Mouse (Mus musculus): Measurements from ENCODE around the gene Zfp131. TPM values are rescaled to one million over a fixed set of nuclear protein-coding genes. Genes with fewer than 3 reads are reported as not detected.

The Zfp131 gene
- polyA plus RNA-seq, 1 experiment = 1.3 TPM

- peak within 1 kb of the TSS; percentile 32 for H3K4me3 ChIP-seq (replicated peaks)
- H3K27me3 ChIP-seq (ENCODE audit: control insufficient read depth) = peaks cover 29% of the 10 kb centered on the region
- no peaks in the 10 kb centered on the region for H3K9me3 ChIP-seq (ENCODE audit: control insufficient read depth, low read length)
- H3K4me1 ChIP-seq (ENCODE audit: control insufficient read depth) = peaks cover 3% of the 10 kb centered on the region
- TF ChIP-seq TAL1 (IDR thresholded peaks at IDR 0.05; ENCODE audit: low read length) (no peak), GATA1 (IDR thresholded peaks at IDR 0.05; ENCODE audit: low read length) (no peak)
- peaks cover 1% of the 10 kb centered on the region for H3K36me3 ChIP-seq (ENCODE audit: control insufficient read depth)
These were observed 34.8 kb downstream of the Zfp131 start, which contains the start of gene Nim1k for GRCm38 (mm10) chr13:119755681-119756471. Gene Nim1k, minus strand, starts transcription at chr13:119755882.

GRCm38 (mm10) chr13:119755141-119755547 is 35.5 kb downstream of the Zfp131 start:
- Histone ChIP-seq H3K4me3 (replicated peaks) (peak overlapping the region; percentile 32), H3K36me3 (ENCODE audit: control insufficient read depth) (no peaks in the 10 kb centered on the region), H3K4me1 (ENCODE audit: control insufficient read depth) (peaks cover 3% of the 10 kb centered on the region), H3K9me3 (ENCODE audit: control insufficient read depth, low read length) (no peaks in the 10 kb centered on the region), H3K27me3 (ENCODE audit: control insufficient read depth) (peaks cover 29% of the 10 kb centered on the region)
- TF ChIP-seq GATA1 (IDR thresholded peaks at IDR 0.05; ENCODE audit: low read length) (no peak), TAL1 (IDR thresholded peaks at IDR 0.05; ENCODE audit: low read length) (no peak)

GRCm38 (mm10) chr13:119754635-119755020 is 36.1 kb downstream of the Zfp131 start:
- H3K27me3 ChIP-seq (ENCODE audit: control insufficient read depth) = peaks cover 29% of the 10 kb centered on the region
- no peaks in the 10 kb centered on the region for H3K9me3 ChIP-seq (ENCODE audit: control insufficient read depth, low read length)
- no peak overlapping the region for H3K4me3 ChIP-seq (replicated peaks)
- H3K4me1 ChIP-seq (ENCODE audit: control insufficient read depth) = peaks cover 3% of the 10 kb centered on the region
- H3K36me3 ChIP-seq (ENCODE audit: control insufficient read depth) = no peaks in the 10 kb centered on the region
- TF ChIP-seq GATA1 (IDR thresholded peaks at IDR 0.05; ENCODE audit: low read length) (no peak), TAL1 (IDR thresholded peaks at IDR 0.05; ENCODE audit: low read length) (no peak)

- H3K27me3 ChIP-seq (ENCODE audit: control insufficient read depth) = peaks cover 29% of the 10 kb centered on the region
- H3K4me3 ChIP-seq (replicated peaks) = no peak overlapping the region
- TF ChIP-seq TAL1 (IDR thresholded peaks at IDR 0.05; ENCODE audit: low read length) (no peak), GATA1 (IDR thresholded peaks at IDR 0.05; ENCODE audit: low read length) (no peak)
- no peaks in the 10 kb centered on the region for H3K36me3 ChIP-seq (ENCODE audit: control insufficient read depth)
- H3K4me1 ChIP-seq (ENCODE audit: control insufficient read depth) = peaks cover 3% of the 10 kb centered on the region
- H3K9me3 ChIP-seq (ENCODE audit: control insufficient read depth, low read length) = no peaks in the 10 kb centered on the region
These were observed 36.6 kb downstream of the Zfp131 start for GRCm38 (mm10) chr13:119753859-119754634.

GRCm38 (mm10) chr13:119746930-119747329 is 43.8 kb downstream of the Zfp131 start:
- no peak overlapping the region for H3K4me3 ChIP-seq (replicated peaks)
- no peaks in the 10 kb centered on the region; the same call in none of the 2 replicates for H3K27me3 ChIP-seq (ENCODE audit: control insufficient read depth)
- H3K36me3 ChIP-seq (ENCODE audit: control insufficient read depth) = no peaks in the 10 kb centered on the region
- TF ChIP-seq TAL1 (IDR thresholded peaks at IDR 0.05; ENCODE audit: low read length) = no peak
- no peak for TF ChIP-seq GATA1 (IDR thresholded peaks at IDR 0.05; ENCODE audit: low read length)
- no peaks in the 10 kb centered on the region for H3K9me3 ChIP-seq (ENCODE audit: control insufficient read depth, low read length)
- no peaks in the 10 kb centered on the region for H3K4me1 ChIP-seq (ENCODE audit: control insufficient read depth)

GRCm38 (mm10) chr13:119743470-119743869 is 47.2 kb downstream of the Zfp131 start:
- H3K36me3 ChIP-seq (ENCODE audit: control insufficient read depth) = no peaks in the 10 kb centered on the region
- H3K4me1 ChIP-seq (ENCODE audit: control insufficient read depth) = no peaks in the 10 kb centered on the region
- H3K9me3 ChIP-seq (ENCODE audit: control insufficient read depth, low read length) = no peaks in the 10 kb centered on the region
- no peaks in the 10 kb centered on the region; the same call in none of the 2 replicates for H3K27me3 ChIP-seq (ENCODE audit: control insufficient read depth)
- TF ChIP-seq GATA1 (IDR thresholded peaks at IDR 0.05; ENCODE audit: low read length) (no peak), TAL1 (IDR thresholded peaks at IDR 0.05; ENCODE audit: low read length) (no peak)
- no peak overlapping the region for H3K4me3 ChIP-seq (replicated peaks)

GRCm38 (mm10) chr13:119742711-119743415 is 47.8 kb downstream of the Zfp131 start:
- H3K9me3 ChIP-seq (ENCODE audit: control insufficient read depth, low read length) = no peaks in the 10 kb centered on the region
- TF ChIP-seq TAL1 (IDR thresholded peaks at IDR 0.05; ENCODE audit: low read length) = no peak
- no peak for TF ChIP-seq GATA1 (IDR thresholded peaks at IDR 0.05; ENCODE audit: low read length)
- H3K27me3 ChIP-seq (ENCODE audit: control insufficient read depth) = no peaks in the 10 kb centered on the region; the same call in none of the 2 replicates
- H3K36me3 ChIP-seq (ENCODE audit: control insufficient read depth) = no peaks in the 10 kb centered on the region
- H3K4me1 ChIP-seq (ENCODE audit: control insufficient read depth) = no peaks in the 10 kb centered on the region
- H3K4me3 ChIP-seq (replicated peaks) = no peak overlapping the region

GRCm38 (mm10) chr13:119741390-119742237 is 49.1 kb downstream of the Zfp131 start:
- no peak overlapping the region for H3K4me3 ChIP-seq (replicated peaks)

More at GRCm38 (mm10) chr13:119741390-119742237, 49.1 kb downstream of the Zfp131 start:
- H3K36me3 ChIP-seq (ENCODE audit: control insufficient read depth) = no peaks in the 10 kb centered on the region
- TF ChIP-seq GATA1 (IDR thresholded peaks at IDR 0.05; ENCODE audit: low read length) = no peak
- no peak for TF ChIP-seq TAL1 (IDR thresholded peaks at IDR 0.05; ENCODE audit: low read length)
- no peaks in the 10 kb centered on the region for H3K9me3 ChIP-seq (ENCODE audit: control insufficient read depth, low read length)
- no peaks in the 10 kb centered on the region; the same call in none of the 2 replicates for H3K27me3 ChIP-seq (ENCODE audit: control insufficient read depth)
- H3K4me1 ChIP-seq (ENCODE audit: control insufficient read depth) = no peaks in the 10 kb centered on the region
